Mouse (Mus musculus) lung, embryonic 16.5 days (tissue): ENCODE results near the gene Otud5. TPM values are rescaled to one million over a fixed set of nuclear protein-coding genes. Genes with fewer than 3 reads are reported as not detected.

Experiments
- ATAC-seq: fragments of 200-750 bp; cut with Nextera tagmentation; 2 replicates; pipeline ENCODE4 v1.8.0; 2017; ENCODE audit warnings: low read depth, mild to moderate bottlenecking, moderate library complexity
- H3K27ac ChIP-seq: fragments of 300-500 bp; sonication (generic); 2 replicates; pipeline ENCODE4 v1.5.1; 2014; ENCODE audit warnings: mild to moderate bottlenecking, control low read depth, low read length
- H3K27me3 ChIP-seq: fragments of 300-500 bp; sonication (generic); 2 replicates; pipeline ENCODE4 v1.6.1; 2014; ENCODE audit warnings: low read depth, low read length, mixed read lengths; ENCODE audit not compliant: control insufficient read depth, insufficient read depth
- H3K36me3 ChIP-seq: fragments of 300-500 bp; sonication (generic); 2 replicates; pipeline ENCODE4 v1.6.1; 2014; ENCODE audit warnings: low read length; ENCODE audit not compliant: control insufficient read depth, insufficient read depth
- H3K4me1 ChIP-seq: fragments of 300-500 bp; sonication (generic); replicated peaks from 2 replicates; pipeline ENCODE4 v1.6.1; 2014; ENCODE audit warnings: low read length, mixed read lengths; ENCODE audit not compliant: control insufficient read depth, insufficient read depth
- H3K4me2 ChIP-seq: fragments of 300-500 bp; sonication (generic); 2 replicates; pipeline ENCODE4 v1.6.1; 2014; ENCODE audit warnings: low read depth, low read length, control low read depth
- H3K4me3 ChIP-seq: fragments of 300-500 bp; sonication (generic); 2 replicates; pipeline ENCODE4 v1.5.1; 2014; ENCODE audit warnings: mild to moderate bottlenecking, low read length, control low read depth
- H3K9ac ChIP-seq: fragments of 300-500 bp; sonication (generic); 2 replicates; pipeline ENCODE4 v1.6.1; 2014; ENCODE audit warnings: low read length, control low read depth
- H3K9me3 ChIP-seq: fragments of 300-500 bp; sonication (generic); 2 replicates; pipeline ENCODE4 v1.6.1; 2016; ENCODE audit warnings: low read length; ENCODE audit not compliant: control insufficient read depth
- WGBS: fragments of 180-500 bp; shearing (Covaris S2); extraction: QIAGEN DNeasy Blood & Tissue Kit; methylation state at CpG from one replicate; pipeline ENCODE4 v1.1.7; 2014; 5-methylcytosine and 5-hydroxymethylcytosine counted together
- polyA plus RNA-seq: library from polyadenylated mRNA; unstranded; fragments of >200 nt; fragmentation: Nextera tagmentation; extraction: Ambion mirVana; gene quantifications from 2 replicates; pipeline ENCODE4 v1.2.1, GENCODE M21; 2015

Gene Otud5
- polyA plus RNA-seq, 1 experiment from 2014 or later = 33.8 TPM

DNA sequence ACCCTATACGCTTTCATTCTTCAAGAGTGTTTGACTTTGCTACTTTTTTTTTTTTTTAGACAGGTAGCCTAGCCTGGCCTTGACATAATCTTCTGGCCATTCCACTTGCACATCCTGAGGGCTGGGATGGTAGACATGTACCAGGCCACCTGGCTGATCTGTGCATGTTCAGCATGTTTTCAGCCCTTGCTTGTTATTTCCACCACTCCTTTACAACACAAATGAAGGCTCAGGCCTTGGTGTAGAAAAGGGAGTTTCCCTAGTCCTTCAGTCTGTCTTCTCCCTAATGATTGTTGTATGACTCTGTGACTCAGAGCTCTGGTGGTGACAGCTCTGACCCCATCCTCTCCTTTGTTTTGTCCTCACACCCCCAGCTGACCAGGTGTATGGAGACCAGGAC, 26.0 kb downstream of the Otud5 start:
- ATAC-seq = no peak
- Histone ChIP-seq H3K9me3 (no peaks in the 10 kb centered on the region), H3K9ac (no peak overlapping the region), H3K36me3 (0 out of 2 replicates have a peak, but pooled peaks cover 4% of the 10 kb centered on the region), H3K4me2 (no peak overlapping the region), H3K4me3 (no peak overlapping the region), H3K27ac (no peak overlapping the region), H3K4me1 (no peaks in the 10 kb centered on the region), H3K27me3 (no peaks in the 10 kb centered on the region)
- 83% methylated on average over 1 of the region's 1 CpGs for WGBS

DNA sequence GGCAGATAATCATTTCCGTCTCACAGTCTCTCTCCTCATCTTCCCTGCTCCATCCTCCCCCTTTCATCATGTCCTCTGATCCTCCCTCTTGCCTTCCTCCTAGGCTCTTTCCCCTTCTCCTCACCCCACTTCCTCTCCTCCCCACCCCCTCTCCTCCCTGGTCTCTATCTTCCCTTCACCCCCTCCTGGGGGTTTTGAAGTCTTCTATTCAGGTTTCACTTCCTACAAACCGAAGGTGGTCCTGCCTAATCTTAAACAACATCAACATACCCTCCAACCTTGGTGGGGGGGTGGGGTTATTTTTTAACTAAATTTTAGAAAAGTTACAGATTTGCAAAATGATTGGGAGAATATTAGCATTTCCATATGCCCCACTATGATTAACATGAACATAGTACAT, 27.3 kb downstream of the Otud5 start:
- Histone ChIP-seq H3K27me3 (no peaks in the 10 kb centered on the region), H3K9me3 (no peaks in the 10 kb centered on the region), H3K4me3 (no peak overlapping the region), H3K9ac (no peak overlapping the region), H3K4me2 (no peak overlapping the region), H3K27ac (no peak overlapping the region), H3K36me3 (0 out of 2 replicates have a peak, but pooled peaks cover 4% of the 10 kb centered on the region), H3K4me1 (no peaks in the 10 kb centered on the region)
- ATAC-seq = no peak
- WGBS = 58% methylated on average over 2 of the region's 2 CpGs

- H3K9ac ChIP-seq = no peak overlapping the region
- no peaks in the 10 kb centered on the region for H3K27me3 ChIP-seq
- 0 out of 2 replicates have a peak, but pooled peaks cover 4% of the 10 kb centered on the region for H3K36me3 ChIP-seq
- no peak overlapping the region for H3K27ac ChIP-seq
- no peaks in the 10 kb centered on the region for H3K9me3 ChIP-seq
- no peak overlapping the region for H3K4me3 ChIP-seq
- no peak overlapping the region for H3K4me2 ChIP-seq
- 57% methylated on average over 3 of the region's 3 CpGs for WGBS
- ATAC-seq = no peak
- H3K4me1 ChIP-seq = no peaks in the 10 kb centered on the region
These were observed 28.7 kb downstream of the Otud5 start for GRCm38 (mm10) chrX:7869826-7870225.

DNA sequence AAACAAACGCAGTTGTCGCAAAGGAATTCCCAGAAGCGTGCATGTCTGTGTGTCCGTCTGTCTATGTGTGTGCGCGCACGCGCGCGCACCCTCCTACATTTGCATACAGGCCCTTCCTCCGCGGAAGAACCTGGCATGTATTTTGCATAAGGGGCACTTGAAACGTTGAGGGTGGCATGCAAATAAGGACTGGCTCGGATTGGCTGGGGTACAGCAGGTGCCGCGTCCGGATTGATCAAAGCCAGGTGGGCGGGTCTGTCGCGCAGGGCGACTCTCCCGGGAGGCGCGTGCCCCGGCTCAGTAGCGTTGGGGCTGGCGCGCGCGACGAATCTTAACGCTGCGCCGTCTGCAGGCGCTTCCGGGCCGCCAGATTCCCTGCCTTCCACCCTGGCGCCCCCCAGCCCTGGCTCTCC, 36.8 kb downstream of the Otud5 start, which contains the start of gene Pim2:
TSS of gene Pim2 (plus strand) at position 256 of the 413 bp plus-strand sequence.
- Histone ChIP-seq H3K36me3 (no peaks in the 10 kb centered on the region), H3K4me1 (no peaks in the 10 kb centered on the region), H3K27ac (no peak within 1 kb of the TSS), H3K27me3 (no peaks in the 10 kb centered on the region), H3K9me3 (no peaks in the 10 kb centered on the region), H3K4me3 (peak within 1 kb of the TSS; percentile 55), H3K4me2 (peak within 1 kb of the TSS; percentile 83), H3K9ac (peak within 1 kb of the TSS; percentile 66)
- ATAC-seq = peak; percentile 89
- 12% methylated on average over 31 of the region's 38 CpGs for whole genome bisulfite sequencing

- WGBS = 6% methylated on average over 21 of the region's 21 CpGs
- Histone ChIP-seq H3K4me2 (peak overlapping the region; percentile 83), H3K27ac (no peak overlapping the region), H3K9ac (peak overlapping the region; percentile 66), H3K4me1 (no peaks in the 10 kb centered on the region), H3K9me3 (no peaks in the 10 kb centered on the region), H3K36me3 (no peaks in the 10 kb centered on the region), H3K27me3 (no peaks in the 10 kb centered on the region), H3K4me3 (peak overlapping the region; percentile 55)
- ATAC-seq = peak; percentile 24
These were observed 37.3 kb downstream of the Otud5 start for GRCm38 (mm10) chrX:7878495-7878894.

DNA sequence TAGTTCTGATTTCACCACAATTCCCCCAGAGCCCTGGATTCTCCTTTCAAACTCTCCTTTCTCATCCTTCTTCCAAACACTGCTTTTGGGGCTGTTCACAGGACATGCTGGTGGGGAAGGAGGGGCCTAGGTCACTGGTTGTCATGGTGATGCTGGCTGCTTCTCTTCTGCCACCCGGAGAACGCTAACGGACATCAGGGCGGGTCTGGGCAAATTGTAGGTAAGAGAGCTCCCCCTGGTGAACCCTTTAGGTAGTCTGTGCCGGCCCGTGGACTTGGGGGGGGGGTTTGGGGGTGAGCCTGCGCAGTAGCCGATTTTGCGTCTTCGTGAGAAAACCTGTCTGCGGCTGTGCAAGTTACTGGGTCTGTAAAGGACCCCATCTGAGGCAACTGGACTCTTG, 38.7 kb downstream of the Otud5 start:
- no peak overlapping the region for H3K4me3 ChIP-seq
- 15% methylated on average over 11 of the region's 11 CpGs for WGBS
- ATAC-seq = peak; percentile 23; the same call in 1 of the 2 replicates
- peak overlapping the region; percentile 39 for H3K4me2 ChIP-seq
- no peak overlapping the region for H3K9ac ChIP-seq
- H3K27ac ChIP-seq = no peak overlapping the region
- H3K9me3 ChIP-seq = no peaks in the 10 kb centered on the region
- no peaks in the 10 kb centered on the region for H3K27me3 ChIP-seq
- H3K36me3 ChIP-seq = no peaks in the 10 kb centered on the region
- no peaks in the 10 kb centered on the region for H3K4me1 ChIP-seq

DNA sequence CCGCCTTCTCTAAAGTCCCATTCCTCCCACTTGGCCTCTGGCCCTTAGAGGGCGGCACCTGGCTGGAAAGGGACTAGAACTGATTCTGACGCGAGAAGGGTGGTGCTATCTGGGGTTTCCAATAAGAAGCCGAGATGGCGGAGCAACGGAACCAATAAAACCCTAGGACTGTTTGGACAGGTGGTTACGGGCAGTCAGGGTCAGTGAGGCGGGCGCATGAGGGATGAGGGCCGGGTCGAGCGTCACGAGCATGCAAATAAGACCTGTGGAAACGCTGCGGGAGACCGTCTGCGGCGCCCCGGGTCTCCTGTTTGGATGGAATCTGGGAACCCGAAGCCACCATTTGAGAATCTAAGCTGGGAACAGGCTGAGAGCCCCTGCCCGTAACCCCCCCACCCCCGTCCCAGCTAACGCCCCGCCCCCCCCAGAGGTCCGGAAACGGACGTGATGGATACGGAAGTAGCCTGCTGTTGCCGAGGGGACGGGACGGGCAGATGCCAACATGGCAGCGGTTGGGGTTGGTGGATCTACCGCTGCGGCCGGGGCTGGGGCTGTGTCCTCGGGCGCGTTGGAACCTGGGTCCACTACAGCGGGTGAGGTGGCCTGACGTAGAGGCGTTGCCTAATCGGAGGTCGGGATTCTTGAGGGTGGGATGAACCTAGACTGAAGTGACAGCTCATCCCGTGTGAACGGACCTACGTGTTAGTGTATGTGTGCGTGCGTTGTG, 42.8 kb downstream of the Otud5 start, which contains the start of gene Slc35a2:
TSS of gene Slc35a2 (plus strand) at position 188 of the 727 bp plus-strand sequence.
- ATAC-seq = peak; percentile 95
- peak within 1 kb of the TSS; percentile 68 for H3K4me3 ChIP-seq
- no peaks in the 10 kb centered on the region for H3K27me3 ChIP-seq
- no peaks in the 10 kb centered on the region for H3K4me1 ChIP-seq
- WGBS = 17% methylated on average over 47 of the region's 49 CpGs
- no peaks in the 10 kb centered on the region for H3K9me3 ChIP-seq
- no peaks in the 10 kb centered on the region; the same call in 1 of the 2 replicates for H3K36me3 ChIP-seq
- H3K27ac ChIP-seq = peak within 1 kb of the TSS; percentile 76
- peak within 1 kb of the TSS; percentile 44 for H3K4me2 ChIP-seq
- H3K9ac ChIP-seq = peak within 1 kb of the TSS; percentile 55

DNA sequence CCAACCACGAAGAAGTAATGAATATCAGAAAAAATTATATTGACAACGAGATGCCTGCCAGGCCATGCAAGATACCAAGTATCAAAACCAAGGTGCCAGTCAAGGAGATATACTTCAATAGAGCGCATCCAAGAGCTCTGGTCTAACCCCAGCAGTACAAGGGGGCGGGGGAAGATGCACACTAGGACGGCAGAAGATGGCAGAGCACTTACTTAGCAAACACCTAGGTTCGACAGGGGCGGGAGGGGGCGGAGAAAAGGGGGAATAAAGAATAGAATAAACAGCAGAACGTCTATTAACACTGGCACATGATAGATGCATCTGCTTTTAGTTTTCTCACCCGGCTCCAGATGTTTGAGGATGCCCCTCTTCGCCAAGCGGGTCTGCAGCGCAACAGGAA, 57.0 kb downstream of the Otud5 start:
- Histone ChIP-seq H3K4me2 (peak overlapping the region; percentile 64), H3K4me3 (peak overlapping the region; percentile 68), H3K27me3 (no peaks in the 10 kb centered on the region), H3K27ac (0 out of 2 replicates have a peak overlapping the region, but pooled peaks have one; percentile 17), H3K36me3 (0 out of 2 replicates have a peak, but pooled peaks cover 4% of the 10 kb centered on the region), H3K9ac (peak overlapping the region; percentile 48), H3K4me1 (peaks cover 7% of the 10 kb centered on the region; the same call in 1 of the 2 replicates), H3K9me3 (no peaks in the 10 kb centered on the region)
- ATAC-seq = no peak
- WGBS = 28% methylated on average over 13 of the region's 13 CpGs
